Mouse (Mus musculus) embryo, embryonic 10.5 days (tissue): ENCODE results near the gene Nras.

Experiments
- DNase-seq: peaks from one replicate; pipeline ENCODE4 v3.0.0-alpha.2; 2015; ENCODE audit warnings: low spot score

The Nras gene

DNA sequence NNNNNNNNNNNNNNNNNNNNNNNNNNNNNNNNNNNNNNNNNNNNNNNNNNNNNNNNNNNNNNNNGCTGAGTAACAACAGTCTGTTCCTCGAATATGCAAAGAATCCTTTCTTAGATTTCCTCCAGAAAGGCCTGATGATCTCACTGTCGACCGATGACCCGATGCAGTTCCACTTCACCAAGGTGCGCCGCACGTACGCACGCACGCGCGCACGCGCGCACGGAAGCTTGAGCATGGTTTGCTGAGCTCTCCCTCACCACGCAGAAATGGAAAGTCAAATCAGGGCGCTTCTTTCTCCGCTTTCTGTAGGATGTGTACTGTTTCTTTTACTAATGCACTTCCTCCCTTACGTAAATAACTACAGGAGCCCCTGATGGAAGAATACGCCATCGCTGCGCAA, 40.6 kb downstream of the Nras start:
- no peak for DNase-seq

- DNase-seq = no peak
Measured at GRCm38 (mm10) chr3:103099667-103100066, 41.6 kb downstream of the Nras start.

DNA sequence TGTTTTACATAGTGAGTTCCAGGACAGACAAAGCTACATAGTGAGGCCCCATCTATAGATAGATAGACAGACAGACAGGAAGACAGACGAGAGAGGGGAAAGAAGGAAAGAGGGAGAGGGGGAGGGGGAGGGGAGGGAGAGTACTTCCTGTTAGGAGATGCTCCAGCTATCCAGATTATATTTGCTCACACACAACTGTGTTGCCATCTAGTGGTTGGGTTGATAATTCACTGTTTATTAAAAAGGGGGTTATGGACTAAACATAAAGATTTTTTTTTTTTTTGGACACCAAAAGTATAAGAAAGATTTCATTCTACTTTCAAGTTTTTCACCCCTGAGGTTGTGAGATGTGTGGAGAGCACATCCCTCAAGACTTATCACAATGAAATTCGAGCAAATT, 42.6 kb downstream of the Nras start:
- DNase-seq = peak; percentile 18

- DNase-seq = no peak
Measured at GRCm38 (mm10) chr3:103101194-103101593, 43.1 kb downstream of the Nras start.

DNA sequence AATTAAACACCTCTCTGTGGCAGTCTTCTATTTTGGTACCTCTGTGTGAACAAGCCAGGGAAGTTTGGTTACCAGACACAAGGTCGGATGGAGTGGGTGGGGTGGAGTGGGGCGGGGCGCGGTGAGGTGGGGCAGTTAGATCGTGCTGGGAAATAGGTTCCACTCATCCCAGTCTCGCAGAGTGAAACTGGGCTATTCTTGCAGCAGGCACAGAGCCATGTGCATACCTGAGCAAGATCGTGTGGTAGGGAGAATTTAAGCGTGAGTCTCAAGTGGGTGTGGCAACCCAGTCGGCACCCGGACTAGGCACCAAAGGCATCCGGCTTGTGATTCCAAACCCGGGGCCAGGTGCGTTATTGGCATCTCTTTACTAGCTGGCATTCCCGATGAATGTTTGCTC, 43.8 kb downstream of the Nras start:
- no peak for DNase-seq

DNA sequence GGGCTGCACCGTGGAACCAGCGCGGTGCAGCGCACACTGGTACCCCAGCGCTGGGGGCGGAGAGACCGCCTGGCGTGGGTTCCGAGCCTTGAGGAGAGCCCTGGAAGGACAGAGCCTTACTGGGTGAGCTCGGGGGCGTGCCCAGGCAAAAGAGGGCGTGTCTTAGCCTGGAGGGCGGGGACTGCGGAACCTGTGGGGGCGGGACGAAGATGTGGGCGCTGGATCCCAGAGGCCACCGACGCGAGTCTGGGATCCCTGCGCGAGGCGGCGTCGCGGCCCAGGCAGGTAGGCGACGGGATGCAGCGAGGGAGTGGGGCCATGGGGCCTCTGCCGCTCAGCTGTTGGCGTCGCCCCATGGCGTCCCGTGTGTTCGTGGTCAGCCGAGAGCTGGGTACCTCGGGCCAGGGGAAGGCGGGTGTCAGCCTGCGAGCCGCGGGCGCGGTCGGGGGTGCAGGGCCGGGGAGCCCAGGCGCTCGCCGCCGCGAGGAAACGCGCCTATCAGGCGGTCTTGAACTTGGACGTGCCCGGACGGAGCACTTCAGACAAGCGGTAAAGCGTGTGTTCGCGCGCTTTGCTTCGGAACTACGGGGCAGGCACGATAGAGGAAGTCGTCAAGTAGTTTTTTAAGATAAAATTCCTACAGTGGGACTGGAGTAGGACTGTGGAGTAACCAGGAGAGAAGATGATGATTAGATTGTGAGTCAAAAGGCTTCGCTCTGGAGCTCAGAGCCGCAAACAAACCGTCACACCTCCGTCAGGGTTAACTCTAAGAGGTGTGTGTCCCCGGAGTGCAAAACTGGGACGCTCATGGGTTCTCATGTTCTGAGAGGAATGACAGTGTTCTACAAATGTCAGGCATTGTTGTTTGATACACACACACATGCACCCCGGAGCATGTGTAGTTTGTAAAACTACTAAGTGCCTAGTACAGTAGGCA, 44.6 kb downstream of the Nras start, which contains the start of gene Dennd2c:
Gene Dennd2c (plus strand): TSS at position 151 of the 937 bp plus-strand sequence.
- peak; percentile 91 for DNase-seq

DNA sequence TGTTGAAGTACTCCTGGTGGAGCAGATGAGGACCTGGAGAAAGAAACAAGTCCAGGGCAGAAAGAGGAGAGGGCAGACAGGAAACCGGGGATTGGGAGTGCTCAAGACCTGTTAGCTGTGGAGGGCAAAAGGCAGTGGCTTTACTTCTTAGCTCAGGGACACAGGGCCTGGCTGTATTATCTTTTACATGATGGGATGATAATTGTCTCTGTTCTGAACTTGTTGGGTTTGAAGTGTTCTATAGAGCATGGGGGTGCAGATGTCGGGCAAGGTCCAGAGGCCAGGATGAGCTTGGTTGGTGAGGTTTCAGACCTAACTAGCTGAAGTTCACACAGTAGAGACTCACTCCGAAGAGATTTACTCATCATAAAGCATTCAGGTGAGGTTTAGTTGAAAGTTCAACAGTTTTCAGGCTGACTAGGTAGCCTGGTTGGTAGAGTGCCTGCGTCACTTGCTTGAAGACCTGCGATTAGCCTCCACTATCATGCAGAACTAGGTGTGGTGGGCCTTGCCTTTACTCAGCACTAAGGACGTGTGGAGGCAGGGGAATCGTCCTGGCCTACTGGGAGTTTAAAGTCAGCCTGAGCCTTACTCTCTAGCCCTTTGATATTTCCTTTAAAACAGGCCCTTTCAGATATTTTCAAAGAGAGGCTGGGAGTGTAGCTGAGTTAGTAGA, 49.6 kb downstream of the Nras start:
- no peak for DNase-seq

DNA sequence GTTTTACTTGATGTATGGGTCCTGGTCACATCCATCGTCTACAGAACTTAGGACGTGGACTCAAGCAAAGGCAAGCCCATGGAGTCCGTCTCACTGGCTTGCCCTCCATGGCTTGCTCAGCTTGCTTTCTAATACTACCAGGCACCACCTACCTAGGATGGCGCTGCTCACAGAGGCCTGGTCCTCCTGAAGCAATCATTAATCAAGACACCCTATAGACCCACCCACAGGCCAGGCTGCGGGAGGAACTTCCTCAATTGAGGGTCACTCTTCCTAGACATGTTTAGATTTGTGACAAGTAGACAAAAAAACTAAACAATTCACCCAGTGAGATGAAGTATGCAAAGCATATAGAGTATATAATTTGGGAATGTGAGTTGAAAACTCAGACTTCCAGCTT, 54.1 kb downstream of the Nras start:
- no peak for DNase-seq
